Mouse (Mus musculus) cortical plate, adult 2 months (tissue): Measurements from ENCODE around the gene Olfr1174-ps.

Experiments used
- CTCF ChIP-seq: fragments of 200-500 bp; IDR thresholded peaks from 2 replicates; pipeline ENCODE4 v1.5.1; 2011; ENCODE audit warnings: mild to moderate bottlenecking, control low read depth, low read length; ENCODE audit not compliant: insufficient read depth; ENCODE audit errors: extremely low read depth
- POLR2A ChIP-seq: fragments of 200-500 bp; IDR thresholded peaks from 2 replicates; pipeline ENCODE4 v1.6.1; 2011; ENCODE audit warnings: mild to moderate bottlenecking, low read length, control low read depth; ENCODE audit not compliant: insufficient read depth; ENCODE audit errors: extremely low read depth

- TF ChIP-seq CTCF (no peak), POLR2A (no peak)
Observed at GRCm38 (mm10) chr2:88336421-88336820, 21.5 kb upstream of the Olfr1174-ps start, which contains the start of gene Olfr1176.
